Mouse (Mus musculus): ENCODE data around the gene Naga.

- TF ChIP-seq CTCF (IDR thresholded peaks at IDR 0.05; ENCODE audit: low read depth): no peak
- no peak for TF ChIP-seq EP300 (IDR thresholded peaks at IDR 0.05; ENCODE audit: low read depth)
Measured at GRCm38 (mm10) chr15:82339634-82340254, 1.0 kb upstream of the Naga start.
